Mouse (Mus musculus) left cerebral cortex, adult 11 months (tissue): ENCODE data around the gene S1pr5.
A peak's percentile ranks its signal among the peaks of the same experiment; 100 is the strongest.
"Not testable (repeated sequence)": the region's sequence is repeated elsewhere in the genome, so short reads cannot be mapped to it uniquely, and the experiment has no call there.

Source experiments
- DNase-seq: peaks from one replicate; pipeline ENCODE4 v3.0.0; 2022; ENCODE audit warnings: low spot score

Gene S1pr5

GRCm38 (mm10) chr9:21266889-21267288, 18.6 kb upstream of the S1pr5 start:
- DNase-seq: no peak

GRCm38 (mm10) chr9:21265611-21266010, 17.4 kb upstream of the S1pr5 start:
- no peak for DNase-seq

GRCm38 (mm10) chr9:21265000-21265561, 16.8 kb upstream of the S1pr5 start, which contains the start of gene Atg4d:
Gene Atg4d, plus strand, starts transcription at chr9:21265293.
- peak; percentile 96 for DNase-seq

GRCm38 (mm10) chr9:21264272-21264999, 16.2 kb upstream of the S1pr5 start:
- DNase-seq: no peak

GRCm38 (mm10) chr9:21261831-21262230, 13.6 kb upstream of the S1pr5 start:
- DNase-seq: no peak

GRCm38 (mm10) chr9:21260491-21261040, 12.3 kb upstream of the S1pr5 start:
- DNase-seq: no peak

- not testable (repeated sequence) for DNase-seq
Observed at GRCm38 (mm10) chr9:21256349-21256748, 8.1 kb upstream of the S1pr5 start.

- no peak for DNase-seq
Observed at GRCm38 (mm10) chr9:21254690-21255089, 6.4 kb upstream of the S1pr5 start.

- DNase-seq: no peak
Observed at GRCm38 (mm10) chr9:21251116-21251735, 3.0 kb upstream of the S1pr5 start.

- DNase-seq: no peak
Observed at GRCm38 (mm10) chr9:21250509-21250908, 2.3 kb upstream of the S1pr5 start.

- DNase-seq: no peak
Observed at GRCm38 (mm10) chr9:21249629-21250508, 1.6 kb upstream of the S1pr5 start.

GRCm38 (mm10) chr9:21246342-21246741, 1.9 kb downstream of the S1pr5 start:
- DNase-seq: no peak

GRCm38 (mm10) chr9:21245113-21245487, 3.1 kb downstream of the S1pr5 start:
- DNase-seq: no peak

GRCm38 (mm10) chr9:21244428-21245112, 3.7 kb downstream of the S1pr5 start:
- no peak for DNase-seq

GRCm38 (mm10) chr9:21243826-21244427, 4.3 kb downstream of the S1pr5 start:
- DNase-seq: no peak

- DNase-seq: no peak
Observed at GRCm38 (mm10) chr9:21241343-21241742, 6.9 kb downstream of the S1pr5 start.

- DNase-seq: no peak
Observed at GRCm38 (mm10) chr9:21239465-21239848, 8.8 kb downstream of the S1pr5 start.

GRCm38 (mm10) chr9:21238733-21239464, 9.3 kb downstream of the S1pr5 start, which contains the start of gene Keap1:
Gene Keap1, minus strand, starts transcription at chr9:21239361.
- DNase-seq: no peak

GRCm38 (mm10) chr9:21238004-21238732, 10.1 kb downstream of the S1pr5 start:
- no peak for DNase-seq
